Mouse (Mus musculus) kidney, embryonic 14.5 days (tissue): ENCODE measurements around the gene Gm5580. TPM values are rescaled to one million over a fixed set of nuclear protein-coding genes. Genes with fewer than 3 reads are reported as not detected.
"Not testable (repeated sequence)": the region's sequence is repeated elsewhere in the genome, so short reads cannot be mapped to it uniquely, and the experiment has no call there.

Experiments
- ATAC-seq: fragments of 200-750 bp; cut with Nextera tagmentation; 2 replicates; pipeline ENCODE4 v1.8.0; 2017; ENCODE audit warnings: moderate number of reproducible peaks, mild to moderate bottlenecking, moderate TSS enrichment, moderate library complexity; ENCODE audit not compliant: low FRiP score, low TSS enrichment
- H3K27ac ChIP-seq: fragments of 300-500 bp; sonication (generic); 2 replicates; pipeline ENCODE4 v1.5.1; 2014; ENCODE audit warnings: low read depth, mild to moderate bottlenecking, low read length, moderate library complexity, mixed read lengths
- H3K27me3 ChIP-seq: fragments of 300-500 bp; sonication (generic); 2 replicates; pipeline ENCODE4 v1.6.1; 2014; ENCODE audit warnings: mild to moderate bottlenecking, low read length; ENCODE audit not compliant: control insufficient read depth, insufficient read depth
- H3K36me3 ChIP-seq: fragments of 300-500 bp; sonication (generic); 2 replicates; pipeline ENCODE4 v1.6.1; 2014; ENCODE audit warnings: low read length, mixed read lengths; ENCODE audit not compliant: control insufficient read depth, insufficient read depth
- H3K4me1 ChIP-seq: fragments of 300-500 bp; sonication (generic); 2 replicates; pipeline ENCODE4 v1.6.1; 2014; ENCODE audit warnings: low read length, mixed read lengths; ENCODE audit not compliant: control insufficient read depth, insufficient read depth
- H3K4me2 ChIP-seq: fragments of 300-500 bp; sonication (generic); replicated peaks from 2 replicates; pipeline ENCODE4 v1.6.1; 2014; ENCODE audit warnings: low read depth, mild to moderate bottlenecking, low read length
- H3K4me3 ChIP-seq: fragments of 300-500 bp; sonication (generic); 2 replicates; pipeline ENCODE4 v1.5.1; 2014; ENCODE audit warnings: mild to moderate bottlenecking, low read length
- H3K9ac ChIP-seq: fragments of 300-500 bp; sonication (generic); 2 replicates; pipeline ENCODE4 v1.6.1; 2014; ENCODE audit warnings: low read depth, mild to moderate bottlenecking, low read length, moderate library complexity
- H3K9me3 ChIP-seq: fragments of 300-500 bp; sonication (generic); 2 replicates; pipeline ENCODE4 v1.6.1; 2016; ENCODE audit warnings: low read length; ENCODE audit not compliant: control insufficient read depth
- polyA plus RNA-seq: library from polyadenylated mRNA; unstranded; fragments of >200 nt; fragmentation: Nextera tagmentation; extraction: Ambion mirVana; gene quantifications from 2 replicates; pipeline ENCODE4 v1.2.1, GENCODE M21; 2014

Gene Gm5580
- polyA plus RNA-seq, 1 experiment from 2014 or later = 0.60 TPM

GRCm38 (mm10) chr6:116600969-116601368 is 50.0 kb downstream of the Gm5580 start:
- not testable (repeated sequence) for H3K36me3 ChIP-seq, H3K9me3 ChIP-seq, ATAC-seq, H3K4me2 ChIP-seq, H3K27ac ChIP-seq, H3K4me3 ChIP-seq, H3K4me1 ChIP-seq, H3K9ac ChIP-seq, H3K27me3 ChIP-seq

Other genes starting within 250 kb of the Gm5580 start
- gene March8, start 213.1 kb upstream of the Gm5580 start, polyA plus RNA-seq = 28.6 and 40.0 TPM in 2 replicates
- 0.07 and 0.41 TPM in 2 replicates for gene Alox5, start 90.0 kb upstream of the Gm5580 start, polyA plus RNA-seq
- gene Olfr211, start 62.0 kb upstream of the Gm5580 start, polyA plus RNA-seq = not detected in 2 replicates
- gene Olfr212, start 44.6 kb upstream of the Gm5580 start, polyA plus RNA-seq = not detected in 2 replicates
- gene Olfr213, start 12.7 kb upstream of the Gm5580 start, polyA plus RNA-seq = not detected in 2 replicates
- not detected in 2 replicates for gene Olfr214, start 3.1 kb downstream of the Gm5580 start, polyA plus RNA-seq
- gene Olfr215, start 33.1 kb downstream of the Gm5580 start, polyA plus RNA-seq = not detected in 2 replicates
- gene Zfp422, start 77.9 kb downstream of the Gm5580 start, polyA plus RNA-seq = 187 and 240 TPM in 2 replicates
- 23.1 and 27.5 TPM in 2 replicates for gene Depp1, start 99.5 kb downstream of the Gm5580 start, polyA plus RNA-seq
- 5.4 and 7.8 TPM in 2 replicates for gene Rassf4, start 122.8 kb downstream of the Gm5580 start, polyA plus RNA-seq
- 1.4 and 1.8 TPM in 2 replicates for gene Tmem72, start 165.8 kb downstream of the Gm5580 start, polyA plus RNA-seq